Mouse (Mus musculus) intestine, embryonic 16.5 days (tissue): ENCODE data around the gene Rnf167. TPM values are rescaled to one million over a fixed set of nuclear protein-coding genes. Genes with fewer than 3 reads are reported as not detected.

Experiments
- ATAC-seq: fragments of 200-750 bp; cut with Nextera tagmentation; 2 replicates; pipeline ENCODE4 v1.8.0; 2017; ENCODE audit warnings: moderate TSS enrichment, moderate library complexity
- H3K27ac ChIP-seq: fragments of 300-500 bp; sonication (generic); 2 replicates; pipeline ENCODE4 v1.5.1; 2014; ENCODE audit warnings: mild to moderate bottlenecking, low read length
- H3K27me3 ChIP-seq: fragments of 300-500 bp; sonication (generic); replicated peaks from 2 replicates; pipeline ENCODE4 v1.6.1; 2014; ENCODE audit warnings: low read length, control low read depth, mixed read lengths; ENCODE audit not compliant: control insufficient read depth, insufficient read depth
- H3K36me3 ChIP-seq: fragments of 300-500 bp; sonication (generic); 2 replicates; pipeline ENCODE4 v1.6.1; 2014; ENCODE audit warnings: low read length, control low read depth; ENCODE audit not compliant: control insufficient read depth, insufficient read depth
- H3K4me1 ChIP-seq: fragments of 300-500 bp; sonication (generic); 2 replicates; pipeline ENCODE4 v1.6.1; 2014; ENCODE audit warnings: low read length, control low read depth, mixed read lengths; ENCODE audit not compliant: control insufficient read depth, insufficient read depth
- H3K4me2 ChIP-seq: fragments of 300-500 bp; sonication (generic); 2 replicates; pipeline ENCODE4 v1.6.1; 2014; ENCODE audit warnings: low read depth, low read length, control low read depth
- H3K4me3 ChIP-seq: fragments of 300-500 bp; sonication (generic); 2 replicates; pipeline ENCODE4 v1.5.1; 2014; ENCODE audit warnings: mild to moderate bottlenecking, low read length
- H3K9ac ChIP-seq: fragments of 300-500 bp; sonication (generic); 2 replicates; pipeline ENCODE4 v1.6.1; 2014; ENCODE audit warnings: low read depth, low read length
- H3K9me3 ChIP-seq: fragments of 300-500 bp; sonication (generic); 2 replicates; pipeline ENCODE4 v1.6.1; 2016; ENCODE audit warnings: low read length, control low read depth; ENCODE audit not compliant: control insufficient read depth
- WGBS: fragments of 180-500 bp; shearing (Covaris S2); extraction: QIAGEN DNeasy Blood & Tissue Kit; methylation state at CpG from one replicate; pipeline ENCODE4 v1.1.7; 2014; 5-methylcytosine and 5-hydroxymethylcytosine counted together
- polyA plus RNA-seq: library from polyadenylated mRNA; unstranded; fragments of >200 nt; fragmentation: Nextera tagmentation; extraction: Ambion mirVana; gene quantifications from 2 replicates; pipeline ENCODE4 v1.2.1, GENCODE M21; 2015

Gene Rnf167
- polyA plus RNA-seq, 1 experiment from 2014 or later: 123 TPM

DNA sequence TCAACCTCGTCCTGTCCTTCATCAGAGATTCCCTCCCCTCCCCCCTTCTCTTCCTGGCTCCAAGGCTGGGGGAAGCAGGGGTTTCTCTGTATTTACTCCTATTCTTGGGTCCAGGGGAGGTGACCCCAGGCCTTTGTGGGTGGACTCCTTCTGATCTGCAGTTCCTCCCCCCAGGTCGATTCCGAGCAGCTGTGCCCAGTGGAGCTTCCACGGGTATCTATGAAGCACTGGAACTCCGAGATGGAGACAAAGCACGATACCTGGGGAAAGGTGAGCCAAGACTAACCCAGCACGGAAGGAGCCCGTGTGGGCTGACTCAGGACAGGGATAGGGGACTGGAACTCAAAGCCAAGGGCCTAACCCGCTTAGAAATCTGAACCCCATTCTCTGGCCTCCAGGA lies 11.0 kb downstream of the Rnf167 start:
- no peaks in the 10 kb centered on the region for H3K27me3 ChIP-seq
- H3K9me3 ChIP-seq: no peaks in the 10 kb centered on the region
- peaks cover 31% of the 10 kb centered on the region for H3K4me1 ChIP-seq
- no peak overlapping the region for H3K9ac ChIP-seq
- peaks cover 2% of the 10 kb centered on the region; the same call in 1 of the 2 replicates for H3K36me3 ChIP-seq
- no peak overlapping the region for H3K4me3 ChIP-seq
- no peak overlapping the region for H3K4me2 ChIP-seq
- no peak overlapping the region for H3K27ac ChIP-seq
- 62% methylated on average over 9 of the region's 9 CpGs for WGBS
- no peak for ATAC-seq

DNA sequence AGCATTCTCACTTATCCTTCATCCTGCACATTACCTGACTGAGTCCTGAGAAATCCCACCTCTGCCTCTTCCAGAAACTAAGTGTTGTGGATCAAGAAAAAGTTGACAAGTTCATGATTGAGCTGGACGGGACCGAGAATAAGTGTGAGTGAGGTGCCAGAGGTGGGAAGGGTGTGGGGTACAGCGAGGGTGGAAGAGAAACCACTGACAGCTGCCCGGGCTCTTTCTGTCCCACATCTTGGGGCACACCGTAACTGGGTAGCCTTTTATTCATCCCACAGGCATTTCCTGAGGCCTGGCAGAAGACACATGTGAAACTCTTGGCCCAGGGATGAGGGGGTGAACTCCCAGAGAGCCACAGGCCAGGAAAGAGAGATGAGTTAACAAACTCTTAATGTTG lies 11.5 kb downstream of the Rnf167 start:
- ATAC-seq: no peak
- 85% methylated on average over 5 of the region's 5 CpGs for WGBS
- no peaks in the 10 kb centered on the region for H3K27me3 ChIP-seq
- no peak overlapping the region for H3K9ac ChIP-seq
- H3K4me2 ChIP-seq: no peak overlapping the region
- H3K4me1 ChIP-seq: peaks cover 31% of the 10 kb centered on the region
- H3K4me3 ChIP-seq: no peak overlapping the region
- H3K27ac ChIP-seq: no peak overlapping the region
- H3K36me3 ChIP-seq: peaks cover 2% of the 10 kb centered on the region; the same call in 1 of the 2 replicates
- no peaks in the 10 kb centered on the region for H3K9me3 ChIP-seq

DNA sequence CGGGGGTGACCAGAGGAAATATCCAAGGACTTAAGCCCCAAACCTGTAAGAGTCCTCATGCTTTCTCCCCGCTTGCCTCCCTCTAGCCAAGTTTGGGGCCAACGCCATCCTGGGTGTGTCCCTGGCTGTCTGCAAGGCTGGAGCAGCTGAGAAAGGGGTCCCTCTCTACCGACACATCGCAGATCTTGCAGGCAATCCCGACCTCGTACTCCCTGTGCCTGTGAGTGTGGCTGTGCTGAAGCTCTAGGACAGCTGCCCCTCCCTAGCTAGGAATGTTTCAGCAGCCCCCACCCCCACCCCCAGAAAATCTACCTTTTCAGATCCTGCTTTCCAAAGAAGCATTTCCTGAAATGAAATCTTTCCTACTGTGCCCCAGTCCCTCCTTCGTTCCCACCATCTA lies 11.9 kb downstream of the Rnf167 start:
- 57% methylated on average over 8 of the region's 8 CpGs for WGBS
- no peaks in the 10 kb centered on the region for H3K9me3 ChIP-seq
- peaks cover 2% of the 10 kb centered on the region; the same call in 1 of the 2 replicates for H3K36me3 ChIP-seq
- H3K9ac ChIP-seq: 0 out of 2 replicates have a peak overlapping the region, but pooled peaks have one; percentile 33
- no peak overlapping the region for H3K4me2 ChIP-seq
- peaks cover 31% of the 10 kb centered on the region for H3K4me1 ChIP-seq
- no peaks in the 10 kb centered on the region for H3K27me3 ChIP-seq
- no peak for ATAC-seq
- no peak overlapping the region for H3K27ac ChIP-seq
- no peak overlapping the region for H3K4me3 ChIP-seq

DNA sequence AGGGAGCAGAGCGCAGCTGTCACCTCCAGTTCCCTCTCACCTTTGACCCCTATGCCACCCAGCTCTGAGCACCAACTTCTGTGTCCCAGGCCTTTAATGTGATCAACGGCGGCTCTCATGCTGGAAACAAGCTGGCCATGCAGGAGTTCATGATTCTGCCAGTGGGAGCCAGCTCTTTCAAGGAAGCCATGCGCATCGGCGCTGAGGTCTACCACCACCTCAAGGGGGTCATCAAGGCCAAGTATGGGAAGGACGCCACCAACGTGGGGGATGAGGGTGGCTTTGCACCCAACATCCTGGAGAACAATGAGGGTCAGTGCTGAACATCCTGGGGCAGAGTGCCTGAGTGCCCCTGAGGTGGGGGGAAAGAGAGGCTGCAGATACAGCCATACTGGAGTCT lies 13.5 kb downstream of the Rnf167 start:
- Histone ChIP-seq H3K4me2 (no peak overlapping the region), H3K4me3 (no peak overlapping the region), H3K9ac (no peak overlapping the region), H3K27me3 (no peaks in the 10 kb centered on the region), H3K27ac (no peak overlapping the region), H3K9me3 (no peaks in the 10 kb centered on the region), H3K36me3 (peaks cover 12% of the 10 kb centered on the region), H3K4me1 (peaks cover 31% of the 10 kb centered on the region)
- 88% methylated on average over 8 of the region's 8 CpGs for WGBS
- no peak for ATAC-seq

DNA sequence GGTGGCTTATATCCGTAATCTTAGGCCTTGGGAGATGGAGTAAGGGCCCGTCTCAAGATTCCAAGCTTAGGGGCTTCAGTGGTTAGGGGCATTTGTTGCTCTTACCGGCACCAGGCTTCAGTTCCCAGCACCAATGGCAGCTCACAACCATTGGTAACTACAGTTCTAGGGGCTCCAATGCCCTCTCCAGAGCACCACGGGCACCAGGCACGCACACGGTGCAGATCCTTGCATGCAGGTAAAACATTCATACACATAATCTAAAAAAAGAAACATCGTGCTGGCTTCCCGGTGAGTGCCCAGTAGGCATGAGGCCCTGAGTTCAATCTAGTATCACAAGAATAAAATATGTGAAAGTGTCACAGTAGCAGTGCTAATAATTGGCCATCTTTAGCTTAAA lies 16.1 kb downstream of the Rnf167 start:
- WGBS: 93% methylated on average over 8 of the region's 8 CpGs
- H3K27me3 ChIP-seq: no peaks in the 10 kb centered on the region
- H3K27ac ChIP-seq: no peak overlapping the region
- no peak overlapping the region for H3K4me2 ChIP-seq
- no peak for ATAC-seq
- H3K36me3 ChIP-seq: peaks cover 12% of the 10 kb centered on the region
- no peak overlapping the region for H3K4me3 ChIP-seq
- no peak overlapping the region for H3K9ac ChIP-seq
- H3K9me3 ChIP-seq: no peaks in the 10 kb centered on the region
- H3K4me1 ChIP-seq: peaks cover 10% of the 10 kb centered on the region

DNA sequence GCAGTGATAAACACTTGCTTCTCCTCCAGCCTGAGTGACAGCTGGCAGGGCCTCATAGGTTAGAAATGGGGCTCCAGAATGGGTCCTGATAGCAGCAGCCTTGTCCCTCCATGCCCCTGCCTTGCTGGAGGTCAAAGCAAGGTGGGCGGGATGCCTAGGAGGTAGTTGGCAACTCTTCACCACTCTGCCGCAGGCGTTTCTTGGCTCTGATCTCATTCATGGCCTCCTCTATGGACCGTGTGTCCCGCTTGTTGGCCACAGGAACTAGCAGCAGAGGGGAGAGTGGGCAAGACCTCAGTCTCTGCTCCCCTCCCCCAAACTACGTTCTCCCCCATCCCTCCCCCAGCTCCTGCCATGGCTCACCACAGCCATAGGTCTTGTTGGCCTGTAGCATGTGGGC lies 16.9 kb downstream of the Rnf167 start:
- Histone ChIP-seq H3K36me3 (peaks cover 12% of the 10 kb centered on the region), H3K4me1 (peaks cover 5% of the 10 kb centered on the region), H3K9me3 (no peaks in the 10 kb centered on the region), H3K9ac (no peak overlapping the region), H3K4me2 (no peak overlapping the region), H3K27ac (no peak overlapping the region), H3K4me3 (no peak overlapping the region), H3K27me3 (no peaks in the 10 kb centered on the region)
- WGBS: 89% methylated on average over 6 of the region's 6 CpGs
- no peak for ATAC-seq

DNA sequence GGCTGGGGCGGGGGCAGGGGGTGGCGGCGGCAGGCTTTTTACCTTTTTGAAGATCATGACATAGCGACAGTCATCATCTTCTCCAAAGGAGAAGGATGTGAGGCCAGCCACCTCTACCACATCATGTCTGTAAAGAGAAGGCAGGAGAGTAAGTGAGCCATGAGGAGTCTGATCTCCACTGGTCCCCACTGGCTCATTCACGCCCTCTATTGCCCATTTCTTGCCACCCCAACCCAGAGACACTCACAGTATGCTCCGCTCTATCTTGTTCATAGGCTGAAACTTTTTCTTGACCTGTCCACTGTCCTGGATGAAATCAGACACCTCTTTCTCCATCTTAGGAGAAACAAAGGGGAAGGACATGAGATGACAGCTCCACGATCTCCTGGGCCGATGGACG lies 17.7 kb downstream of the Rnf167 start:
- Histone ChIP-seq H3K27me3 (no peaks in the 10 kb centered on the region), H3K27ac (no peak overlapping the region), H3K9me3 (no peaks in the 10 kb centered on the region), H3K4me3 (no peak overlapping the region), H3K36me3 (peaks cover 12% of the 10 kb centered on the region), H3K9ac (no peak overlapping the region), H3K4me2 (no peak overlapping the region), H3K4me1 (peaks cover 2% of the 10 kb centered on the region; the same call in 1 of the 2 replicates)
- no peak for ATAC-seq
- WGBS: 92% methylated on average over 9 of the region's 9 CpGs

DNA sequence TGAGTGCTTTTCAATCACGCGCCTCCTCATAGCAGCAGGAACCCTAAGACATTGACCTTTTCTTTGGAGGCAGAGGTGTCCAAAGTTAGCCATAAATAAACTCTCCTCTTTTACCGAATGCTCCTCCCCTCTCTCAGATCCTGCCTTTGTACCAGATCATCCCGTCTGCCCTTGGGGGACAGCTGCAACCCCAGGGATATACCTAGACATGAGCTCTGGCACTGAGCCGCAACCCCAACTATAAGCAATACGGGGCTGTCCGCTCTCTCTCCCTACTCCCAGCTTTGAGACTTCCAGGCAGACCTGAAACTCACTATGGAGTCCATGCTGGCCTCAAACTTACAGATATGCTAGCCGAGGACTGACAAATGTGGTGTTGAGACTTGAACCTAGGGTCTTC lies 19.7 kb downstream of the Rnf167 start:
- Histone ChIP-seq H3K36me3 (peaks cover 12% of the 10 kb centered on the region), H3K9ac (no peak overlapping the region), H3K27me3 (no peaks in the 10 kb centered on the region), H3K4me2 (no peak overlapping the region), H3K27ac (no peak overlapping the region), H3K9me3 (no peaks in the 10 kb centered on the region), H3K4me1 (peaks cover 13% of the 10 kb centered on the region), H3K4me3 (no peak overlapping the region)
- WGBS: 94% methylated on average over 8 of the region's 8 CpGs
- no peak for ATAC-seq

DNA sequence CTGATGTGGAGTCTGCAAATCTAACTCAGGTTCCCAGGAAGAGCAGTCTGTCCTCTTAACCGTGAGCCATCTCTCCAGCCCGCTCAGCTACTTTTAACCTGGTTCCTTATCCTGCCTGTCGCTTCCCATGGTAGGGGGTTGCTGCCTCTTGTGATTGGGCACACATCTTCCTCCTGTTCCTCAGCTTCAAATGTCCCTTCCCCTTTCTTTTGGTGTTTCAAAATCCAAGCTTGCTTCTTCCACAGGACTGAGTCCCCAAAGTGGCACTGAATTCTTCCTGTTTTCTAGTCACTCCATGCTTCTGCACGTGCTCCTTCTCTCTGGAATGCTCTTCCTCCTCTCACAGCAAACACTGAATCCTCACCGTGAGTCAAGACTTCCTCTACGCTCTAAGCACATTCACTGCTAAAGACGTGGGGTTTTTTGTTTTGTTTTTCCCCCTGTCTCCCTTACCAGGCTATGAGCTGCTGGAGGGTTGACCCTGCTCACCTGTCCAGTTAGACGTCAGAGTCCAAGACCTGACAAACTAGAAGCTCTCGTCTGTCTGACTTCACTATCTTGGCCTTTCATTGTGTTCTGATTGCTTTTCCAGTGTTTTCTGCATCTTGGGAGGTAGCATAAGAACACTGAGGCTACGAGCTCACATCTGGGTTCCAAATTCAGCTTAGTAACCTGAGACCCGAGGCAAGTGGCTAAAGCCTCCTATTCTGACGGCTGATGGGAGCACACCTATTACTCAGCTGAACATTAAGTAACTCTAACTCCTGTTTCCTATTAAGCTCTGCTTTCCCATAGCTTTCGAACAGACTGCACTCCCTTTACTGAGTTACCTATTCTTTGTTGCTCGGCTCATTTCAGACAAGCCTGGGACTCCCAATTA lies 20.5 kb downstream of the Rnf167 start:
- H3K36me3 ChIP-seq: peaks cover 12% of the 10 kb centered on the region
- 62% methylated on average over 14 of the region's 14 CpGs for WGBS
- no peak for ATAC-seq
- no peaks in the 10 kb centered on the region for H3K27me3 ChIP-seq
- peak overlapping the region; percentile 77 for H3K4me2 ChIP-seq
- peak overlapping the region; percentile 71 for H3K4me3 ChIP-seq
- peak overlapping the region; percentile 84 for H3K27ac ChIP-seq
- H3K9me3 ChIP-seq: no peaks in the 10 kb centered on the region
- H3K9ac ChIP-seq: peak overlapping the region; percentile 67
- peaks cover 13% of the 10 kb centered on the region for H3K4me1 ChIP-seq
